Mouse (Mus musculus) midbrain, embryonic 14.5 days (tissue): ENCODE results near the gene Fbn1. TPM values are rescaled to one million over a fixed set of nuclear protein-coding genes. Genes with fewer than 3 reads are reported as not detected.
"Not testable (repeated sequence)": the region's sequence is repeated elsewhere in the genome, so short reads cannot be mapped to it uniquely, and the experiment has no call there.

Source experiments
- ATAC-seq: fragments of 200-750 bp; cut with Nextera tagmentation; 2 replicates; pipeline ENCODE4 v1.8.0; 2017; ENCODE audit warnings: moderate number of reproducible peaks, moderate library complexity; ENCODE audit not compliant: low FRiP score, low TSS enrichment
- DNase-seq: peaks from one replicate; pipeline ENCODE4 v3.0.0-alpha.2; 2015
- H3K27ac ChIP-seq: fragments of 300-500 bp; sonication (generic); replicated peaks from 2 replicates; pipeline ENCODE4 v1.5.1; 2014; ENCODE audit warnings: mild to moderate bottlenecking, low read depth, low read length, moderate library complexity
- H3K27me3 ChIP-seq: fragments of 300-500 bp; sonication (generic); 2 replicates; pipeline ENCODE4 v1.6.1; 2014; ENCODE audit warnings: low read length, control low read depth, mixed read lengths; ENCODE audit not compliant: control insufficient read depth, insufficient read depth
- H3K36me3 ChIP-seq: fragments of 300-500 bp; sonication (generic); 2 replicates; pipeline ENCODE4 v1.6.1; 2014; ENCODE audit warnings: low read length, control low read depth; ENCODE audit not compliant: control insufficient read depth, insufficient read depth
- H3K4me1 ChIP-seq: fragments of 300-500 bp; sonication (generic); 2 replicates; pipeline ENCODE4 v1.6.1; 2014; ENCODE audit warnings: mild to moderate bottlenecking, antibody characterized with exemption, low read length, control low read depth; ENCODE audit not compliant: control insufficient read depth, insufficient read depth
- H3K4me2 ChIP-seq: fragments of 300-500 bp; sonication (generic); 2 replicates; pipeline ENCODE4 v1.6.1; 2014; ENCODE audit warnings: mild to moderate bottlenecking, low read length, moderate library complexity
- H3K4me3 ChIP-seq: fragments of 300-500 bp; sonication (generic); replicated peaks from 2 replicates; pipeline ENCODE4 v1.5.1; 2014; ENCODE audit warnings: low read depth, low read length
- H3K9ac ChIP-seq: fragments of 300-500 bp; sonication (generic); replicated peaks from 2 replicates; pipeline ENCODE4 v1.6.1; 2014; ENCODE audit warnings: mild to moderate bottlenecking, low read length, moderate library complexity
- H3K9me3 ChIP-seq: fragments of 300-500 bp; sonication (generic); 2 replicates; pipeline ENCODE4 v1.6.1; 2016; ENCODE audit warnings: low read length, control low read depth, mixed read lengths; ENCODE audit not compliant: control insufficient read depth
- WGBS: fragments of 180-500 bp; shearing (Covaris S2); extraction: QIAGEN DNeasy Blood & Tissue Kit; methylation state at CpG from one replicate; pipeline ENCODE4 v1.1.7; 2014; 5-methylcytosine and 5-hydroxymethylcytosine counted together
- polyA plus RNA-seq: library from polyadenylated mRNA; unstranded; fragments of >200 nt; fragmentation: Nextera tagmentation; extraction: Ambion mirVana; gene quantifications from 2 replicates; pipeline ENCODE4 v1.2.1, GENCODE M21; 2014

The Fbn1 gene
- polyA plus RNA-seq, 1 experiment from 2014 or later: 4.4 TPM

GRCm38 (mm10) chr2:125279995-125280394 is 227.8 kb downstream of the Fbn1 start:
- 88% methylated on average over 9 of the region's 9 CpGs for WGBS
- ATAC-seq, H3K27me3 ChIP-seq, H3K4me3 ChIP-seq, H3K36me3 ChIP-seq, H3K4me2 ChIP-seq, H3K4me1 ChIP-seq, H3K9ac ChIP-seq, DNase-seq, H3K9me3 ChIP-seq, H3K27ac ChIP-seq: not testable (repeated sequence)

GRCm38 (mm10) chr2:125278474-125278873 is 229.3 kb downstream of the Fbn1 start:
- H3K4me3 ChIP-seq: no peak overlapping the region
- H3K27me3 ChIP-seq: no peaks in the 10 kb centered on the region
- DNase-seq: no peak
- no peak overlapping the region for H3K27ac ChIP-seq
- H3K9me3 ChIP-seq: no peaks in the 10 kb centered on the region
- WGBS: 64% methylated on average over 7 of the region's 7 CpGs
- no peak overlapping the region for H3K9ac ChIP-seq
- no peaks in the 10 kb centered on the region for H3K36me3 ChIP-seq
- no peak overlapping the region for H3K4me2 ChIP-seq
- ATAC-seq: no peak
- no peaks in the 10 kb centered on the region for H3K4me1 ChIP-seq

- Histone ChIP-seq H3K4me3 (no peak overlapping the region), H3K9ac (no peak overlapping the region), H3K4me2 (no peak overlapping the region), H3K27me3 (no peaks in the 10 kb centered on the region), H3K27ac (no peak overlapping the region), H3K9me3 (no peaks in the 10 kb centered on the region), H3K36me3 (no peaks in the 10 kb centered on the region), H3K4me1 (no peaks in the 10 kb centered on the region)
- no peak for ATAC-seq
- DNase-seq: no peak
- WGBS: 90% methylated on average over 5 of the region's 5 CpGs
Measured at GRCm38 (mm10) chr2:125276692-125277091, 231.1 kb downstream of the Fbn1 start.

GRCm38 (mm10) chr2:125275617-125276016 is 232.2 kb downstream of the Fbn1 start:
- no peak for ATAC-seq
- WGBS: 60% methylated on average over 5 of the region's 5 CpGs
- Histone ChIP-seq H3K9me3 (no peaks in the 10 kb centered on the region), H3K4me1 (no peaks in the 10 kb centered on the region), H3K4me3 (no peak overlapping the region), H3K27ac (no peak overlapping the region), H3K27me3 (no peaks in the 10 kb centered on the region), H3K36me3 (no peaks in the 10 kb centered on the region), H3K9ac (no peak overlapping the region), H3K4me2 (no peak overlapping the region)
- DNase-seq: no peak

GRCm38 (mm10) chr2:125268876-125269275 is 238.9 kb downstream of the Fbn1 start:
- H3K4me3 ChIP-seq: no peak overlapping the region
- no peaks in the 10 kb centered on the region for H3K36me3 ChIP-seq
- no peaks in the 10 kb centered on the region for H3K27me3 ChIP-seq
- 88% methylated on average over 1 of the region's 1 CpGs for WGBS
- H3K4me2 ChIP-seq: no peak overlapping the region
- no peak overlapping the region for H3K9ac ChIP-seq
- DNase-seq (no peak), ATAC-seq (no peak)
- H3K9me3 ChIP-seq: no peaks in the 10 kb centered on the region
- no peak overlapping the region for H3K27ac ChIP-seq
- no peaks in the 10 kb centered on the region for H3K4me1 ChIP-seq

- H3K9me3 ChIP-seq: no peaks in the 10 kb centered on the region
- DNase-seq (no peak), ATAC-seq (no peak)
- no peak overlapping the region for H3K27ac ChIP-seq
- H3K27me3 ChIP-seq: no peaks in the 10 kb centered on the region
- 35% methylated on average over 9 of the region's 9 CpGs for WGBS
- H3K4me3 ChIP-seq: no peak overlapping the region
- H3K4me1 ChIP-seq: no peaks in the 10 kb centered on the region
- H3K9ac ChIP-seq: no peak overlapping the region
- no peaks in the 10 kb centered on the region for H3K36me3 ChIP-seq
- no peak overlapping the region for H3K4me2 ChIP-seq
Measured at GRCm38 (mm10) chr2:125263753-125264152, 244.0 kb downstream of the Fbn1 start.

GRCm38 (mm10) chr2:125263056-125263455 is 244.7 kb downstream of the Fbn1 start:
- 0 out of 2 replicates have a peak, but pooled peaks have one; percentile 58 for ATAC-seq
- Histone ChIP-seq H3K4me2 (no peak overlapping the region), H3K9ac (no peak overlapping the region), H3K4me3 (no peak overlapping the region), H3K9me3 (no peaks in the 10 kb centered on the region), H3K4me1 (no peaks in the 10 kb centered on the region), H3K36me3 (peaks cover 3% of the 10 kb centered on the region; the same call in 1 of the 2 replicates), H3K27ac (no peak overlapping the region), H3K27me3 (no peaks in the 10 kb centered on the region)
- peak; percentile 82 for DNase-seq
- WGBS: 26% methylated on average over 5 of the region's 5 CpGs

- no peak for ATAC-seq
Measured at GRCm38 (mm10) chr2:125260326-125260725, 247.5 kb downstream of the Fbn1 start.

GRCm38 (mm10) chr2:125259230-125260120 is 248.3 kb downstream of the Fbn1 start:
- no peak for ATAC-seq
- no peak overlapping the region for H3K4me3 ChIP-seq
- no peak overlapping the region for H3K4me2 ChIP-seq
- 87% methylated on average over 14 of the region's 14 CpGs for WGBS
- DNase-seq: peak; percentile 71
- H3K27me3 ChIP-seq: no peaks in the 10 kb centered on the region
- no peak overlapping the region for H3K9ac ChIP-seq
- H3K4me1 ChIP-seq: no peaks in the 10 kb centered on the region
- H3K27ac ChIP-seq: no peak overlapping the region
- 0 out of 2 replicates have a peak, but pooled peaks cover 3% of the 10 kb centered on the region for H3K9me3 ChIP-seq
- peaks cover 19% of the 10 kb centered on the region for H3K36me3 ChIP-seq

More at GRCm38 (mm10) chr2:125260326-125260725, 247.5 kb downstream of the Fbn1 start:
- no peak overlapping the region for H3K27ac ChIP-seq
- H3K4me3 ChIP-seq: no peak overlapping the region
- no peak overlapping the region for H3K9ac ChIP-seq
- 84% methylated on average over 2 of the region's 2 CpGs for WGBS
- H3K27me3 ChIP-seq: no peaks in the 10 kb centered on the region
- H3K9me3 ChIP-seq: no peaks in the 10 kb centered on the region
- DNase-seq: no peak
- H3K36me3 ChIP-seq: peaks cover 19% of the 10 kb centered on the region
- no peak overlapping the region for H3K4me2 ChIP-seq
- no peaks in the 10 kb centered on the region for H3K4me1 ChIP-seq
